13 mouse cellular contexts compared by ENCODE assay signal in the genomic region with DNA sequence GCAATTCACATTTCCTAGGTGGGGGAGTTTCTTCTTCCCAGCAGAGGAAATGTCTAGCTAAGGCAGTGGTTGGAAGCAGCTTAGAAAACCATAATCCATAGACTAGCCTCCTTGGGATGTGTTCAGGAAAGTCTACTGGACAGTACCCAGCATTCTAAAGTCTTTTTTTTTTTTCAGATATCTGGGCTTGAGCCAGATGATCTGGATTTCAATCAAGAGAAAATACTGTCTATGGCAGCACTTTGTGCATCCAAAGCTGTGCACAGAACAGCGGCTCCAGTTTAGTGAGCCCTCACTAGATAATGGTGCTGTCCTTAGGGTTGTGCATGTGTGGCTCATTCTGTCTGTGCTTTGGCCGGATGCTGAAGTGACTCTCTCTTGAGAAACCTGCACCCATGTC.
"Had no signal": no experiment of that assay in that cellular context is flagged by ENCODE, and none has a peak within 500 bp of the region (broad histone marks: within the 10 kb centered on the region; RNA-seq: fewer than 3 reads in every experiment).

No protein-coding gene starts in this region.

- DNase-seq: lung, adult 18-20 months; lung, embryonic 14.5 days; lung, postnatal 10 days; lung, postnatal 4 days; right cerebral cortex, postnatal 14 days; thymus, adult 2 months; thymus, postnatal 25 days; thymus, postnatal 4 days had no signal

- H3K36me3 ChIP-seq: midbrain, embryonic 13.5 days; midbrain, embryonic 15.5 days; neural tube, embryonic 12.5 days; stomach, embryonic 15.5 days had no signal

- H3K4me3 ChIP-seq: midbrain, embryonic 13.5 days; midbrain, embryonic 15.5 days; neural tube, embryonic 12.5 days; stomach, embryonic 15.5 days had no signal

- H3K9me3 ChIP-seq: midbrain, embryonic 13.5 days; midbrain, embryonic 15.5 days; stomach, embryonic 15.5 days had no signal

- H3K27ac ChIP-seq: midbrain, embryonic 13.5 days; midbrain, embryonic 15.5 days; neural tube, embryonic 12.5 days; stomach, embryonic 15.5 days; stomach, postnatal 0 days had no signal
